Mouse (Mus musculus): Measurements from ENCODE around the gene Top3b.

DNA sequence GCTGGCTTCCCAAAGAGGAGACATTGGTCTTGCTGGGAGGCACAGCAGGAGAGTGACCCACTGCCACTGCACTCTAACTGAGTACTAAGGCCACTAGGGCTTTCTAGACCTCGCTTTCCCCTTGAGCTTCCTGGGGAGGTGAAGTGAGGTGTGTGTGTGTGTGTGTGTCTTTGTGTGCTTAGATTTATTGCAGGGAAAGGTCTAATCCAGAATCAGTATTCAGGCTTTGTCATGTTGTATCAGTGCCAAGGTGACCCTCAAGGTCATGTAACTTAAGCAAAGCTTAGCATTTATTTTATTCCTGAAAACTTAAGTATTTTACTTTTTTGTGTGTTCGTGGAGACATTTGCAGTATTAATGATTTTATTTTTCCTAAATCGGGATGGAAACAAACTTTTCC, 53.9 kb downstream of the Top3b start:
- no peak for TF ChIP-seq CTCF (IDR thresholded peaks at IDR 0.05; ENCODE audit: control insufficient read depth, insufficient read depth, insufficient replicate concordance, low read depth, low read length)
- TF ChIP-seq POLR2A (IDR thresholded peaks at IDR 0.05; ENCODE audit: control insufficient read depth, low read depth, low read length) = no peak
